ENCODE assay signal across 34 mouse cellular contexts in genomic region chr4:88533499-88533898, GRCm38 (mm10). TPM values are rescaled to one million over a fixed set of nuclear protein-coding genes. Genes with fewer than 3 reads are reported as not detected.
DNase-seq lines count a peak whose midpoint lies in the region; ATAC-seq and TF ChIP-seq lines count a peak whose summit lies in the region.
"Had no signal": no experiment of that assay in that cellular context is flagged by ENCODE, and none has a peak within 500 bp of the region (broad histone marks: within the 10 kb centered on the region; RNA-seq: fewer than 3 reads in every experiment).

No protein-coding gene starts in this region.

- ATAC-seq in kidney, embryonic 15.5 days (replicated peaks; ENCODE audit: low FRiP score), result no peak
- ATAC-seq in kidney, embryonic 16.5 days (ENCODE audit: low FRiP score, low TSS enrichment), result no peak
- no peak for ATAC-seq in liver, embryonic 13.5 days (ENCODE audit: low read depth)
- no peak for ATAC-seq in liver, embryonic 12.5 days
- ATAC-seq: forebrain, embryonic 13.5 days; forebrain, embryonic 16.5 days; Patski had no signal

- no peak overlapping the region for H3K4me2 ChIP-seq in kidney, embryonic 15.5 days
- H3K4me2 ChIP-seq in kidney, embryonic 16.5 days (replicated peaks; ENCODE audit: low read depth, low read length), result no peak overlapping the region
- H3K4me2 ChIP-seq in liver, embryonic 13.5 days, result no peak overlapping the region
- no peak overlapping the region for H3K4me2 ChIP-seq in liver, embryonic 12.5 days
- H3K4me2 ChIP-seq: forebrain, embryonic 13.5 days; heart, embryonic 11.5 days; hindbrain, embryonic 14.5 days had no signal

- H3K27me3 ChIP-seq in kidney, embryonic 15.5 days, result no peaks in the 10 kb centered on the region
- H3K27me3 ChIP-seq in kidney, embryonic 16.5 days (ENCODE audit: insufficient read depth, low read length), result no peaks in the 10 kb centered on the region
- no peaks in the 10 kb centered on the region for H3K27me3 ChIP-seq in liver, embryonic 13.5 days
- no peaks in the 10 kb centered on the region for H3K27me3 ChIP-seq in liver, embryonic 12.5 days (replicated peaks)
- H3K27me3 ChIP-seq: CH12.LX; forebrain, embryonic 13.5 days; Patski had no signal

- H3K9ac ChIP-seq in kidney, embryonic 15.5 days, result no peak overlapping the region
- no peak overlapping the region for H3K9ac ChIP-seq in kidney, embryonic 16.5 days (replicated peaks; ENCODE audit: low read length)
- no peak overlapping the region for H3K9ac ChIP-seq in liver, embryonic 13.5 days
- H3K9ac ChIP-seq in liver, embryonic 12.5 days, result no peak overlapping the region
- H3K9ac ChIP-seq: forebrain, embryonic 13.5 days; hindbrain, embryonic 14.5 days had no signal

- peak; percentile 65 for DNase-seq in kidney, adult 11 months
- DNase-seq in kidney, adult 8-10 months, result peak; percentile 59 to 75
- no peak for DNase-seq in liver, embryonic 13.5 days
- DNase-seq in kidney, postnatal 36 days, result peak; percentile 62 to 77
- DNase-seq in left cerebral cortex, adult 2 months (ENCODE audit: extremely low spot score in 1 of 2, low spot score in 2 of 2), result no peak
- DNase-seq: adrenal gland, postnatal 10 days; adrenal gland, postnatal 36 days; B cell, adult 2 months; cerebellum, adult 18-20 months; cerebellum, adult 9-10 months; cerebellum, postnatal 14 days; gastrocnemius, postnatal 10 days; gastrocnemius, postnatal 36 days; heart, postnatal 36 days had no signal

- WGBS in kidney, embryonic 15.5 days, result 83% methylated on average over 2 of the region's 2 CpGs
- WGBS in kidney, embryonic 16.5 days, result 98% methylated on average over 2 of the region's 2 CpGs
- 74% methylated on average over 2 of the region's 2 CpGs for WGBS in liver, embryonic 13.5 days (ENCODE audit: insufficient replicate concordance)
- WGBS in liver, embryonic 12.5 days (ENCODE audit: insufficient replicate concordance), result 83% methylated on average over 2 of the region's 2 CpGs

- no peaks in the 10 kb centered on the region for H3K9me3 ChIP-seq in kidney, embryonic 15.5 days (replicated peaks)
- H3K9me3 ChIP-seq in kidney, embryonic 16.5 days (ENCODE audit: low read length), result no peaks in the 10 kb centered on the region
- no peaks in the 10 kb centered on the region for H3K9me3 ChIP-seq in liver, embryonic 13.5 days (replicated peaks)
- H3K9me3 ChIP-seq in liver, embryonic 12.5 days (replicated peaks), result no peaks in the 10 kb centered on the region
- H3K9me3 ChIP-seq: forebrain, embryonic 10.5 days; forebrain, embryonic 13.5 days; G1E had no signal

- no peaks in the 10 kb centered on the region for H3K4me1 ChIP-seq in kidney, embryonic 15.5 days
- no peaks in the 10 kb centered on the region for H3K4me1 ChIP-seq in kidney, embryonic 16.5 days (ENCODE audit: insufficient read depth, low read length)
- peaks cover 46% of the 10 kb centered on the region for H3K4me1 ChIP-seq in liver, embryonic 13.5 days (replicated peaks)
- H3K4me1 ChIP-seq in liver, embryonic 12.5 days, result peaks cover 43% of the 10 kb centered on the region
- H3K4me1 ChIP-seq: forebrain, embryonic 13.5 days had no signal

- TF ChIP-seq CTCF in left cerebral cortex, adult 2 months (IDR thresholded peaks at IDR 0.05), result no peak

- no peak overlapping the region for H3K4me3 ChIP-seq in kidney, embryonic 15.5 days (replicated peaks)
- H3K4me3 ChIP-seq in kidney, embryonic 16.5 days (ENCODE audit: low read length), result no peak overlapping the region
- H3K4me3 ChIP-seq in liver, embryonic 13.5 days (replicated peaks), result no peak overlapping the region
- no peak overlapping the region for H3K4me3 ChIP-seq in liver, embryonic 12.5 days
- no peak overlapping the region for H3K4me3 ChIP-seq in left cerebral cortex, adult 2 months
- H3K4me3 ChIP-seq: forebrain, embryonic 10.5 days; forebrain, embryonic 13.5 days had no signal

- intact Hi-C loops in left cerebral cortex, adult 2 months (cut with DNase I), result no loop called here

- H3K36me3 ChIP-seq in kidney, embryonic 15.5 days, result no peaks in the 10 kb centered on the region
- H3K36me3 ChIP-seq in kidney, embryonic 16.5 days (ENCODE audit: insufficient read depth, low read length), result no peaks in the 10 kb centered on the region
- H3K36me3 ChIP-seq in liver, embryonic 13.5 days, result no peaks in the 10 kb centered on the region
- H3K36me3 ChIP-seq in liver, embryonic 12.5 days, result no peaks in the 10 kb centered on the region
- H3K36me3 ChIP-seq: forebrain, embryonic 10.5 days; G1E had no signal

- no peak overlapping the region for H3K27ac ChIP-seq in kidney, embryonic 15.5 days
- no peak overlapping the region for H3K27ac ChIP-seq in kidney, embryonic 16.5 days (ENCODE audit: low read length)
- H3K27ac ChIP-seq in liver, embryonic 13.5 days, result peak overlapping the region; percentile 34; the same call in 1 of the 2 replicates
- H3K27ac ChIP-seq in liver, embryonic 12.5 days, result no peak overlapping the region
- H3K27ac ChIP-seq in left cerebral cortex, adult 2 months, result no peak overlapping the region
- H3K27ac ChIP-seq: forebrain, embryonic 10.5 days; forebrain, embryonic 13.5 days; hindbrain, embryonic 14.5 days had no signal

RNA-seq across cellular contexts. Expression of gene Ifnb1, which starts 10.9 kb away (rescaled TPM):
- not detected in 2 replicates for polyA plus RNA-seq in kidney, embryonic 15.5 days (2015; fragmentation: Nextera tagmentation; extraction: Ambion mirVana)
- not detected in 2 replicates for polyA plus RNA-seq in kidney, embryonic 16.5 days (2015; fragmentation: Nextera tagmentation; extraction: Ambion mirVana)
- not detected in 2 replicates for polyA plus RNA-seq in liver, embryonic 13.5 days (2015; fragmentation: Nextera tagmentation; extraction: Ambion mirVana)
- polyA plus RNA-seq in liver, embryonic 12.5 days (2016; fragmentation: Nextera tagmentation; extraction: Ambion mirVana), result not detected in 2 replicates
- total RNA-seq in left cerebral cortex, adult 2 months (2021), result not detected
- total RNA-seq: adrenal gland, adult 18-20 months; adrenal gland, postnatal 10 days; adrenal gland, postnatal 36 days; CH12.LX; G1E; gastrocnemius, adult 18-20 months; gastrocnemius, postnatal 10 days; gastrocnemius, postnatal 36 days; granulocyte monocyte progenitor cell, adult 5-6 weeks; heart, adult 8-10 months; heart, postnatal 36 days had no signal
- polyA plus RNA-seq: embryonic facial prominence, embryonic 11.5 days; embryonic facial prominence, embryonic 14.5 days; forebrain, embryonic 10.5 days; forebrain, embryonic 13.5 days; forebrain, embryonic 16.5 days; G1E; heart, embryonic 11.5 days; heart, embryonic 14.5 days; heart, postnatal 0 days; hindbrain, embryonic 11.5 days; hindbrain, embryonic 14.5 days; Patski had no signal

RNA-seq across cellular contexts. Expression of gene Ifna15, which starts 24.5 kb away (rescaled TPM):
- polyA plus RNA-seq in kidney, embryonic 15.5 days (2015; fragmentation: Nextera tagmentation; extraction: Ambion mirVana), result not detected in 2 replicates
- not detected in 2 replicates for polyA plus RNA-seq in kidney, embryonic 16.5 days (2015; fragmentation: Nextera tagmentation; extraction: Ambion mirVana)
- polyA plus RNA-seq in liver, embryonic 13.5 days (2015; fragmentation: Nextera tagmentation; extraction: Ambion mirVana), result not detected in 2 replicates
- polyA plus RNA-seq in liver, embryonic 12.5 days (2016; fragmentation: Nextera tagmentation; extraction: Ambion mirVana), result not detected in 2 replicates
- total RNA-seq in left cerebral cortex, adult 2 months (2021), result not detected
- total RNA-seq: adrenal gland, adult 18-20 months; adrenal gland, postnatal 10 days; adrenal gland, postnatal 36 days; CH12.LX; G1E; gastrocnemius, adult 18-20 months; gastrocnemius, postnatal 10 days; gastrocnemius, postnatal 36 days; granulocyte monocyte progenitor cell, adult 5-6 weeks; heart, adult 8-10 months; heart, postnatal 36 days had no signal
- polyA plus RNA-seq: embryonic facial prominence, embryonic 11.5 days; embryonic facial prominence, embryonic 14.5 days; forebrain, embryonic 10.5 days; forebrain, embryonic 13.5 days; forebrain, embryonic 16.5 days; G1E; heart, embryonic 11.5 days; heart, embryonic 14.5 days; heart, postnatal 0 days; hindbrain, embryonic 11.5 days; hindbrain, embryonic 14.5 days; Patski had no signal

RNA-seq across cellular contexts. Expression of gene Ifna14, which starts 38.1 kb away (rescaled TPM):
- not detected in 2 replicates for polyA plus RNA-seq in kidney, embryonic 15.5 days (2015; fragmentation: Nextera tagmentation; extraction: Ambion mirVana)
- polyA plus RNA-seq in kidney, embryonic 16.5 days (2015; fragmentation: Nextera tagmentation; extraction: Ambion mirVana), result not detected in 2 replicates
- polyA plus RNA-seq in liver, embryonic 13.5 days (2015; fragmentation: Nextera tagmentation; extraction: Ambion mirVana), result not detected in 2 replicates
- not detected in 2 replicates for polyA plus RNA-seq in liver, embryonic 12.5 days (2016; fragmentation: Nextera tagmentation; extraction: Ambion mirVana)
- not detected for total RNA-seq in left cerebral cortex, adult 2 months (2021)
- total RNA-seq: adrenal gland, adult 18-20 months; adrenal gland, postnatal 10 days; adrenal gland, postnatal 36 days; CH12.LX; gastrocnemius, adult 18-20 months; gastrocnemius, postnatal 10 days; gastrocnemius, postnatal 36 days; granulocyte monocyte progenitor cell, adult 5-6 weeks; heart, adult 8-10 months; heart, postnatal 36 days had no signal
- polyA plus RNA-seq: embryonic facial prominence, embryonic 11.5 days; embryonic facial prominence, embryonic 14.5 days; forebrain, embryonic 10.5 days; forebrain, embryonic 13.5 days; forebrain, embryonic 16.5 days; G1E; heart, embryonic 11.5 days; heart, embryonic 14.5 days; heart, postnatal 0 days; hindbrain, embryonic 11.5 days; hindbrain, embryonic 14.5 days; Patski had no signal

RNA-seq across cellular contexts. Expression of gene Ifna9, which starts 58.7 kb away (rescaled TPM):
- not detected in 2 replicates for polyA plus RNA-seq in kidney, embryonic 15.5 days (2015; fragmentation: Nextera tagmentation; extraction: Ambion mirVana)
- not detected in 2 replicates for polyA plus RNA-seq in kidney, embryonic 16.5 days (2015; fragmentation: Nextera tagmentation; extraction: Ambion mirVana)
- not detected in 2 replicates for polyA plus RNA-seq in liver, embryonic 13.5 days (2015; fragmentation: Nextera tagmentation; extraction: Ambion mirVana)
- not detected in 2 replicates for polyA plus RNA-seq in liver, embryonic 12.5 days (2016; fragmentation: Nextera tagmentation; extraction: Ambion mirVana)
- total RNA-seq in left cerebral cortex, adult 2 months (2021), result not detected
- total RNA-seq: adrenal gland, adult 18-20 months; adrenal gland, postnatal 10 days; adrenal gland, postnatal 36 days; CH12.LX; G1E; gastrocnemius, adult 18-20 months; gastrocnemius, postnatal 10 days; gastrocnemius, postnatal 36 days; granulocyte monocyte progenitor cell, adult 5-6 weeks; heart, adult 8-10 months; heart, postnatal 36 days had no signal
- polyA plus RNA-seq: embryonic facial prominence, embryonic 11.5 days; embryonic facial prominence, embryonic 14.5 days; forebrain, embryonic 10.5 days; forebrain, embryonic 13.5 days; forebrain, embryonic 16.5 days; G1E; heart, embryonic 11.5 days; heart, embryonic 14.5 days; heart, postnatal 0 days; hindbrain, embryonic 11.5 days; hindbrain, embryonic 14.5 days; Patski had no signal

Comparison
In these comparisons a context has a peak if more than half of its experiments do, and no peak if none do; other contexts are left out.
1. DNase-seq: peak in kidney, adult 11 months (single experiment), kidney, adult 8-10 months (2 of 2) and kidney, postnatal 36 days (2 of 2); none in liver, embryonic 13.5 days (single experiment) and left cerebral cortex, adult 2 months (0 of 2).